Mouse (Mus musculus): Measurements from ENCODE around the gene Gc. TPM values are rescaled to one million over a fixed set of nuclear protein-coding genes. Genes with fewer than 3 reads are reported as not detected.

Gc gene
- total RNA-seq (2021) = 25.8 and 519 TPM in 2 replicates
- long read RNA-seq, experiment 1, transcript Gc-201 (13 exons, 1,801 nt) = major isoform, 12 of 12 reads
- long read RNA-seq, experiment 1, partial matches to known transcripts = 0 of 12 reads
- long read RNA-seq, experiment 1, other reads (novel, unspliced or antisense) = 0 of 12 reads
- long read RNA-seq, experiment 2, transcript Gc-201 (13 exons, 1,801 nt) = major isoform, 535 of 580 reads
- long read RNA-seq, experiment 2, partial matches to known transcripts = 26 of 580 reads
- long read RNA-seq, experiment 2, other reads (novel, unspliced or antisense) = 19 of 580 reads

DNA sequence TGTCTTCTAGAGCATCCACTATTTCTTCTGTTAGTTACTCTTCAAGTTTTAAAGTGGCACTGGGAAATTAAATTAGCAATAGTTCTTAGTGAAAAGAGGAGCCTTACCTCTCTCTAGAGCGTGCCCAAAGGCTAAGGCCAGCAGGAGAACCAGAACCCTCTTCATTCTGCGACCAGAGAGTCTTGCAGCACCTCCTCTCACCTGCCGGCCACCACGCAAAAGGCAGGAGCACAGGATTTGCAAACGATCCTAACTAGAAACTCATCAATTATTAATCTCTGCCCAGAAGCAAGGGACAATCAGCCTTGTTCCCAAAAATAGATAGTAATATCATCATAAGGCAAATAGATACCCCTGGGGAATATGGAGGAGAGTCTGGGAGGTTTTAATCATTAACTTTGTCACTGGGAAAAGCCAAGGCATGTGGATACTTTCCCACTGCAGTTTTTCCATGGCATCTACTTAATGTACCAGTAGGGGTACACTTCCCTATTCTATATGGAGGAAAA lies at the start of gene Gc:
Gene Gc, minus strand, starts transcription at position 345 of the 509 bp plus-strand sequence.
- DNase-seq = no peak

DNA sequence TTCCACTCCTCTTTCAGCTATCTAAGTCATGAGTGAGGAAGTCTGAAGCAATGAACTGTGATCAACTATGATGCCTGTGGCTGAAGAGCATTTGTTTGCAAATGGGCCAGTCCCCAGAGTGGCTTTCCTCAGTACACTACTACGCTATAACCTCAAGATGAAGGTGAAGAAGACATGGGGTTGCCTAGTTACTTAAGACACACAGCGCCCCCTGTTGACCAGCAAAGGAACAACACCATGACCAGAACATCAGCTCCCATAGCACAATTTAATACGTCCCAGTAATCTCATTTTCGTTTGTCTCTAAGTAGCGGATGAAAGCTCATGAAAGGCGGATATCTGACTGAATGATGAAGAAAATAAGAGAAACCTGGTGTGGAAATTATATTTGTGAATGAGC lies 42.5 kb upstream of the Gc start:
- DNase-seq = peak; percentile 29

DNA sequence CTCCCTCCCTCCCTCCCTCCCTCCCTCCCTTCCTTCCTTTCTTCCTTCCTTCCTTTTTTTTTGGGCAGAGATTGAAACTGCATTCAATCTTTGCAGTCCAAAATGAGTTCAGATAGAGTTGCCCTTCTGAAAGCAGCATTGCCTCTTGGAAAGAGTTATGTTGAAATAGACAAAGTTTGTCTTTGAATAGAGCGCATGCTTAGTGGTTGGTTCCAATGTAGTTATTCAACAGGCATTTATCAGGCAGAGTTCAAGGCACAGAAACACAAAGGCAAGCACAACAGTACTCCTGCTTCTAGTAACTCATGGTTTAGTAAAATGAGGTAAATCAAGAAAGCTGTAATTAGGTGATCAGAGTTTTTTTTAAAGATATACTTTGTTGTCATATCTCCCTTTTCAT lies 34.9 kb upstream of the Gc start:
- DNase-seq = no peak

DNA sequence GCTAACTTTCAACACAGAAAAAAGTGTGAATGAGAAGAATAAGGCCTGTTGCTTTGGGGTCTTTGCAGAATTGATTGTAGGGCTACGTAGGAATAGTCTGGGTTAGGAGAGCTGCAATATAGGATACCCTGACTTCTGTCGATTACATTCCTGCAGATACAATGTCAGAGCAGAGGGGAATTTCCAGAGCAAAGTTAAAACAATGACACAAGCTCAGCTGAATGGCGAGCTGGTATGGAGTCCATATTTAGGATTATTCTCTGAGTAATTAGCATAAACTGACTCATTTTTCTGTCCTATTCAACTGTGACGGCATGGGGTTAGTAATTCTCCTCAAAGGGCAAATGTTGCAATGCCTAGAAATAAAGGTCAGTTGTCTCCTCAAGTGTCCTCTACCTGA lies 12.8 kb upstream of the Gc start:
- no peak for DNase-seq

DNA sequence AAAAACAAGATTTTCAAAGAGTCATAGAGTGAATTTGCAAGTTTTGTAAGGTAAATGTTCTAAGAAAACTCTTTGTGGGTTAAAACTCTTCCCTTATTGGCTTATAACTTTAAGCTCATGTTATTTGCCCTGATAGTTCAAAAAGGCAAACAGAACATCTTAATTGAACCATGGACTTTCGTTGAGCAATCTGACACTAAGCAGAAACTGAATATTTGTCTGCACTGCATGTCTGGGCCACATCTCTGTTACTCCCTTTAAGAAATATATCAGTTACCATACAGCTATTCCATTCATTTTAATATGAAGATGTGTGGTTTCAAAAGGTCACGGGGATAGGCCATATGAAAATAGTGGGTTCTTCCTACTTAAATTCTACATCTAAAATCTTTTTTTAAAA lies 10.2 kb upstream of the Gc start:
- DNase-seq = no peak

DNA sequence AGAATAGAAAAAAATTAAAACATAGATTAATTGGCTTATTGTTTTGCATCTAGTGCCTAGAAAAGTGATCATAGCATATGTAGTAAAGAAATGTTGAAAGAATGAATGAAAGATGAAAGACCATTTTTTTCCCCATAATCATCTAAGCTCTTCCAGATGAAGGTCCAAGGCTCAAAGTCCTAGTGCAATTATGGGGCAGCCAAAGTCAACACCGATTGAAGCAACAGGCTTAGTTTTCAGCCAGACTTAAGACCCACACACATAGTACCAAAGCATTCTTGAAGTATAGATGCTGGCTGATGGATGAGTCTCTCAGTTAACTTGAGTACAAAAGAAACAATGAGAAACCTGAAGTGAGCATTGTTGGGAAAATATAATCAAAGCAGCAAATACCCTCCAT lies 9.3 kb upstream of the Gc start:
- no peak for DNase-seq

DNA sequence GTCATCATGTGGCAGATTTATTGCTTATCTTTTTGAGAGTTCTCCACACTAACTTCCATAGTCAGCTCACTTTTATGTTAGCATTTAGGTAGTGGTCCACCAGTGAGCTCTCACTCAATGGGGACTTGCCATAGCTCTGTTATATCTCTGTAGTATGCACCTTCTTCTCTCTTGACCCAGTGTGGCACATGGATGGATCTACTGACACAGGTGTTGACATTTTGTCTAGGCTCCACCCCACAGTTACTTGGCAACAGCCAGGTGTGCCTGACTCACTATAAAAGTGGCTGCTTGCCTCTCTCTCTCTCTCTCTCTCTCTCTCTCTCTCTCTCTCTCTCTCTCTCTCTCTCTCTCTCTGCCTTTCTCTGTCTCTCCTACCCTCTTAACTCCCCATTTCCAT lies 8.6 kb upstream of the Gc start:
- DNase-seq = no peak

DNA sequence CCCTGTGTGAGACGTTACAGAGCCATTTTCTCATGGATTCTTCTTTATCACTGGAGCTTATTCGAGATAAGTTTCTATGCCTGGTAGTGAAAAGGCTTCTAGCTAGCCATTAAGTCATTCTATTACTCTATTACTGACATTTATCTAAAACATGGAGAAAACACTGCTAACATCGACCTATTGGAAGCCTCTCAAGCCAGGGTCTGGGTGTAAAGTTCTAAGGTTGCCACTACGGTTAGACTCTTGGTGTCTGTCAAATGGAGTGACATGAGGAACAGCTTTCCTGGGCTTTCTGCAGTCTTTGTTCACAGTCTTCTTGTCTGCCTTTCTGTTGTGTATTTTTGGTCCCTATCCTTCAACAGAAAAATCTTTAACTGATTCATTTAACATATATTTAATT lies 4.1 kb upstream of the Gc start:
- no peak for DNase-seq

DNA sequence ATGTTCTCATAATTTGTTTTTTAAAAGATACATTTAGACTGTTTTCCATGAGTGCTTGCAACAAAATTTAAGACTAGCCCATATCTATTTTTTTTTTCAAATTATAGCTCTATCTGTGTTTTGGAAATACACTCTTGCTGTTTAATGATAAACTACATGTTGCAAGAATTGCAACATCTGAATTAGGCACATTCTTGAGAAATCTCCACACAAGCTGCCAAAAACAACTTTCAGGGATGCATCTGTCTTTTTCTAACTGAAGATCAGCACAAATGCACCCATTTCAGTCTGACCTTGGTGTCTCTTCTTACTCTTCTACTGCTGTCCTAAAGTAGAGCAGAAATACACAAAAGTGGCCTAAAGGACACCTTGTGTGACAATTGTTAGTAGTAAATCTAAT lies 1.9 kb upstream of the Gc start:
- DNase-seq = peak; percentile 23

DNA sequence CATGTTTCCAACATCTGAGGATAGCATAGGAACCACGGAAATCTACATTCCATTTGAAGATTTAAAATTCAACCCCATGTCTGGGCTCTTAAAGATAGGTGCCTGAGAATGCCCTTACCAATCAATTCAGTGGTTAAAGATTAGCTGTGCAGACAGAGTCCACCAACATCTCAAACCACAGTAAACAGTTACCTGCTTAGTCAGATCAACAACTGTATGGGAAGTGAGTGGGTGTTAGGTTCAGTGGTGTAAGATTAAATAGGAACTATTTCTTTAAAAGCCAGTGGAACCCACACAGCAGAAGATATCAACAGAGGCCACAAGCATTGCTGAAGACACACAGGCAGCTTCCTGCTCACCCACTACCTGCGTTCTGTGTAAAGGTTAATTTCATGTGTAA lies 1.3 kb upstream of the Gc start:
- no peak for DNase-seq

DNA sequence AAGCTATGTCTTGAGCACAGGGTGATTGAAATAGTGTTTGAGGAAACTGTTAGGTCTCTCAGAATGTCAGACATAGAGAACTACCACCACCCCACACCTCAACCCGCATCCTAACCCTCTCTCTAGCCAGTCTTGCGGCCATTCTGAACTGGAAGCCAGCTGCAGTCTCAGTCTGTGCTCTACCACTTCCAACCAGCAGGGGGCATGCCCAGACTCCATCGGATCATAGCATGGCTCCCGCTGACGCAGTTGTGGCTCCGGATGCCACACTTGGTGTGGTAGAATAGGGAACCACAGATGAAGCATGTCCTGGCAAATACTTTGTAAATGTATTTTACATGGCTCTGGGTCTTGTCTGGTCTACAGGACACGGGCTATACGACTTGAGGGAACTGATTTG lies 2.2 kb downstream of the Gc start:
- peak; percentile 65 for DNase-seq

DNA sequence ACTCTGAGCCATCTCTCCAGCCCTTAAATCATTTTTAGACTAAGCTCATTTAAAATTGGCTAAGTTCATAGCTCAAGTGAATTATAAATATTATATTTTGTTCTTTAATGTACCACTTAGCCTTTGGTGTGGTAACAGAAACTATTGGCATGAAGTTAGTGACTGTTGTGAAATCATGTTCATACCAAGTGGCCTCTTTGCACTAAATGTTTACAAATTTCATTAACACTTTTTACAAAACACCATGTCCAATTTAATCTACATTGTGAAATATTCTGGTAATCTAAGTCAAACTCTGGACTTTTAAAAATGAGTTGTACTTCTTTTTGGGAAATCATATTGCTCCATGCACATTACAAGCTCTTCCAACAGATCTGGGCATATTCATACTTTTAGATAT lies 6.9 kb downstream of the Gc start:
- DNase-seq = no peak

DNA sequence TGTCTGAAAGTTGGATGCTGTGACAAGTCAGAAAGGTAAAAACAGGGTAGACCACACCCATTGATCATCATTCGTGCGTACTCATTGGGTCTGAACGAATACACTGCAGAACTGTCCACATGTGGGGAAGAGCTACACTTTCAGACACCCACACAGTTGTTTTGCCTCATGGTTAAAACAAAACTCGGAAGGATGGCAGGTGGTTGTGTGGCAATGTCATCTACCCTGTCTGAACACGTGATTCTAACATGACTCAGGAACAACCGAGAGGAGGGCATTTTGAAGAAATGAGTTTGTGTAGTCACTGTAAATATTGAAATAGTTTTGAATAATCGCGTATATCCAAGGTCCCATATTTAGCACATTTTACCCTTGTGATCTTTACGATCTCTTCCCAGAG lies 8.4 kb downstream of the Gc start:
- no peak for DNase-seq

DNA sequence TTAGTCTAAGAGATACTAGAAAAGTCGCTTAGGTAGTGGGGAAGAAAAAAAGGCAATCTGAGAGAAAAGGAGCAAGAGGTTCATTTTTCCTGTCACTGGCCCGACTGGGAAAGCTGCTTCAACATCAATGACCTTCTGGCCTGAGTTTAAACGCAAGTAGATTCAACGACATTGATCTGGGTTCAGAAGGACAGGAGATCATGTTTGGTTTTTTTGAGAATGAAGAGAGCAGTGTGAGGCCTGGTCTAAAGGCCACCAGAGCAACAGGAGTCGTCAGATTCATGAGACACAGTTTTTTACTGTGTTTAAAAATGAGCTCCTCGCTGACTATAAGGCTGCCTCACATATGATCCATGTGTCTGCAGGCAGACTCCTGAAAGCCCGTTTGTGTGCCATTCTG lies 9.7 kb downstream of the Gc start:
- no peak for DNase-seq

DNA sequence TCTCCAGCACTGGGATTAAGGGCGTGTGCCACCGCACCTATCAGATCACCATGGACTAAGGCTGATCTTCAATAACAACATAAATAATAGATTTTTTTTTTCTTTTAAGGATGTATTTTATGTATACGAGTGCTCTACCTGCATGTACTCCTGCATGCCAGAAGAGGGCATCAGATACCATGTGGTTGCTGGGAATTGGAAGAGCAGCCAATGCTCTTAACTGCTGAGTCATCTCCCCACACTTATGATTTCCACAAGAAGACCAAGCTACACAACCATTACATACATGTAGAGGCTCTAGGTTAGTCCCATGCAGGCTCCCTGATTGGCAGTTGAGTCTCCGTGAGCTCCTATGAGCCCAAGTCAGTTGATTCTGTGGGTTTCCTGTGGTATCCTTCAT lies 13.3 kb downstream of the Gc start:
- peak; percentile 6 for DNase-seq

DNA sequence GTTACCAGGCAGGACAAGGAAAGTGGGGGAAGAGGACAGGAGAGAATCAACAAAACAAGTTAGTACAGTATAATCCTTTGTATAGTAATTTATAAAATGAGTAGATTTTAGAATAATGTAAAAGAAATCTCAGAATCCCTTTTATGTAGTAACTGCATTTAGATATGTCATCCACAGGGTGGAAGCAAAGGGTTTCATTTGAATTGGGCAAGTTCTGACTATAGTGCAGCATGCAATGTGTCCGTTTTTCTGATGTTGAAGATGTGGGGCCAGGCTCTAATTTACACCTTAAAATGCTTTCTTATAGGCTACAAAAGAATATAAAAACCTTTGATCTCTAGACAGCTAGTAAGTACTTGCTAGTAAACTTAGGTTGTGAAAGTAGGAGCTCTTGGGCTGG lies 46.2 kb downstream of the Gc start:
- DNase-seq = no peak

DNA sequence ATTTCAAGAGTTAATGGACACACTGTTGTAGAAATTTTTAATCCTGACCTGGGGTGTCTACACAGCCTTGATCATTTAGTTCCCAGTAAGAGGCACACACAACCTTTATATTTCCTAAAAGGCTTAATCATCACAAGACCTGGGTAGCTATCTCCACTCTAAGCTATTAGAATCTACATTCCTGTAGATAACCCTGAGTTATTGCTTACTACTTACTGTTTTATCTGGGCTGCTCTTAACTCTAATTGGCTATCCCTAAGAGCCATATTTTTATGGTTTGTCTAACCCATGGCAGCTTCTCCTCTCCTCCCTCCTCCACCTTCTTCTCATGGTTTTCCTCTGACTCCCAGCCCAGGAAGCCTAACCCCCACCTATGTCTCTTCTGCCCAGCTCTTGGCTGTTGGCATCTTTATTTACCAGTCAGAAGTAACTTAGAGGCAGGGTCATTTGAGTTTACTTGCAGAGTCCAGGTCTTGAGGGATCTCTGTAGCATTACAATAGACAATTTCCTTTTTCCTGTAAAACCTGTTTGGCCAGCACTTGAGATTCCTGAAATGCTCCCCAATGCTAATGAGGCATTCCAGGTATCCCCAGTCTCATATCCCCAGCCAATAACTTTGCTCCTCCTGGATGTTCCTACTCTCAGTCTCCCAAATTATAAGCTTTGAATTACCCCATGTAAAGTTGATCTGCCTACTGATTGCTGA lies 50.2 kb downstream of the Gc start:
- no peak for DNase-seq

DNA sequence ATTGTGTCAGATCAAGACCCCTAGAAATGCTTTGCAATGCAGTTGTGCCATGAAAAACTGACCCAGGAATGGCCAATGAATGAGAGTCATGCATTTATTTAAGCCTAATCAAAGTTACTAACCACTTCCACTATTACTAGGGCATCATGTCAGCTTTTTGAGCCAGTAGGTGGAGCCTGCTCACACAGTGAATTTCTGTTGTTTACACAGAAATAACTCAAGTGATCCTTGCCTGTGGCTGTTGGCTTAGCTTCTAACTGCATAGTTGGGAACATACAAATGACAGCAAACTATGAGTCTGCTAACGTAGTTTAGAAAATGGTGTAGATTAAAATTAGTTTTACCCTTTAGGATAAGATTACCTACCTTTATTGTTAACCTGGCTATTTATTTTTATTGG lies 52.6 kb downstream of the Gc start:
- DNase-seq = no peak

DNA sequence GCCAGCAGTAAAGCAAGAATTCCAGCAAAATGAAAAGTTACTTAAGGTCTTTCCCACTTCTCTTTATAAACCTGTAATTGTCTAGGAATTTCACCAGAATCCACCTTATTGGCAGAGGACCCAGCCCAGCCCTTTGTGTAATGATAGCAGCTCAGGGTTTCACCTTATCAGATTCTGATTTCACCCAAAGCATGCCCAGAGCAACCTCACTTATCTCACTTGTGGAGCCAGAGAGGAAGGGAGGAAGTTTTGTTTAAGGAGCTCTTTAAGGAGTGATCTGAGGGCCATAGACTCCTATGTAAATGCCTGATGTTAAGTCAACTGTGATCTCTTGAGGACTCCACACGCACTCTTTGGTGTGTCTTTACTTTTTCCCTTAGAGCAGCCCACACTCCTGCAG lies 67.3 kb downstream of the Gc start:
- no peak for DNase-seq

DNA sequence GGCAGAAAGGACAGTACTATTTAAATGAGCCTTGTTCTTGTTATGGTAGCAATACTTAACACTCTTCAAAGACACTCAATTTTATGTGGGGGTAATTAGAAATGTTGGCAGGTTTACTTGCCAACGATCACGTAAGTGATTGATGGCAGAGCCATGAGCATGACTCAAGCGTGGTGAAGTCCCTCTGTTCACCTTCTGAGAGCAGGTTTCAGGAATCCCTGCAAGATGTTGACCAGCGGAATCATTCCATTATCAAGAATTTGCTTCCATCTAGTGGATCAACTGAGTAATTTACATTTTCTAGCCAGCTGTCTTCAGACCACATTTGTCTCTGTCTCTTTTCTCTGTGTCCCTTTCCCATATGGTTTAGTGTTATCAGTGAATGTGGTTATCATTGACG lies 73.5 kb downstream of the Gc start:
- no peak for DNase-seq

DNA sequence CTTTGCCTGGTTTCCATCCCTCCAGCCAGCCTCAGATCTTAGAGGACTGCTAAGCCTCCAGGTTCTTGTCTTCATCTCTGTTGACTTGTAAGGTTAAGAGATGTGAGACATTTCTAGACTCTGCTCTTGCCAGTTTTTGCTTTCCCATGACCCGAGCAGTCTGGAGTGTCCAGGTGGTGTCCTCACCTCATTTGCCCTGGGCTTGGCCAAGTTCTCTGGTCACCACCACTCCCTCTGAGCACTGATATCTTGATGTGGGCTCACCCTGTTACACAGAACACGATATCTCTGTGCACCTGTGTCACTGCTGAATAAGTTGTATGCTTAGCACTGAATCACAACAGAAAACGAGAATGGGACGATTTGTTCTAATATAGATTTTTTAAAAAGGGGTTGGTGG lies 76.4 kb downstream of the Gc start:
- DNase-seq = no peak

DNA sequence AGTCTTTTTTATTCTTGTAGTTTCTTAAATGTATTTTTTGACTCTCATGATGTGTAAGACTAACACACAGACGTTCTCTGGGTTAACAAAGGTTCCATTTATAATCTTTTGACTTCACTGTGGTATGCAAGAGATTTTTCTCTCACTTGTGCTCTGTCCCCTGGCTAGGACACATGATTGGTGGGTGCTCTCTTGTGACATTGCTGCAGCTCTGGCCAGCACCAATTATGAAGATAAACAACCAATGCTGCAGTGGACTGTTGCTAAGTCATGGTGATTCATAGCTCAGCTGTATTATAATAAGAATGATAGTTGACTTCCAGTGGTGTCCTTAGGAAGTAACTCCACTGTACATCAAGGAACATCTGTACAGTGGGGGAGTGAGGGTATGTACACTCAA lies 87.6 kb downstream of the Gc start:
- peak; percentile 21 for DNase-seq

DNA sequence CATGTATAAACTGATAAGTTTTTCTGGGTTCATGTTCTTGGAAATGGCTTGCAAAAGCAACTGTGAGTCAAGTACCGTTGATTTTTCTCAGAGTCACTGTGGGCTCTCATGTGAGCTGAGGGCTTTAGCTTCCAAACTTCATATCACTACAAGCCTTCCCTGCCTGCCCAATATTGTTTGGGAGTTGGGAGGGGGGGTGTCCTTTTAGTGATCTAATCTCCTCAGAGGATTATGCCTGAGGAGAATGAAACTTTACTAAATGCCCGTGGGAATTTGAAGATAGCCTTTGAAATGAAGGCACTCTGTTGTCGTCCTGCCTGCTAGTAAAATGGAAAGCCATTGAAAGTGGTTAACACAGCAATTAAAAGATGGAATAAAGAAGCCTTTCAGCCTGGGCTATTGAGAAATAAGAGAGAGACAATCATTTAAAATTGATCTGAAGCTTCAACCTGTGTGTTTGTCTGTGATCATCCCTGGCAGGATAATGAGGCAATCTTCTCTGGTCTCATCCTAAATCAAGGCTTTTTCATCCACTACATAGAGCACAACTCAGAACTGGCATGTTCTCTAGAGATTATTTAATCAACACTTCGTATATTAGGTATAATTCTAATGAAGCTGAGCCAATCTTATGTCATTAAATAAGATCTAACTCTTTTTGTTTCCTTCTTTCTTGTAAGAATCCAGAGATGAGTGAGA lies 89.5 kb downstream of the Gc start:
- DNase-seq = no peak
